Mouse (Mus musculus) layer of hippocampus, adult 8-10 months (tissue): Measurements from ENCODE around the gene Swi5. TPM values are rescaled to one million over a fixed set of nuclear protein-coding genes. Genes with fewer than 3 reads are reported as not detected.

ENCODE experiments used
- DNase-seq, 2 experiments: peaks; one replicate each; pipeline ENCODE4 v3.0.0; 2022; ENCODE audit warnings: low spot score in 2 of 2
- total RNA-seq, 4 experiments: library from RNA; stranded (reverse); gene quantifications; 2 replicates each; pipeline ENCODE4 v1.2.4; 2022

Gene Swi5
- total RNA-seq = 100 to 1,000 TPM; 192 to 208 (median 196) TPM

DNA sequence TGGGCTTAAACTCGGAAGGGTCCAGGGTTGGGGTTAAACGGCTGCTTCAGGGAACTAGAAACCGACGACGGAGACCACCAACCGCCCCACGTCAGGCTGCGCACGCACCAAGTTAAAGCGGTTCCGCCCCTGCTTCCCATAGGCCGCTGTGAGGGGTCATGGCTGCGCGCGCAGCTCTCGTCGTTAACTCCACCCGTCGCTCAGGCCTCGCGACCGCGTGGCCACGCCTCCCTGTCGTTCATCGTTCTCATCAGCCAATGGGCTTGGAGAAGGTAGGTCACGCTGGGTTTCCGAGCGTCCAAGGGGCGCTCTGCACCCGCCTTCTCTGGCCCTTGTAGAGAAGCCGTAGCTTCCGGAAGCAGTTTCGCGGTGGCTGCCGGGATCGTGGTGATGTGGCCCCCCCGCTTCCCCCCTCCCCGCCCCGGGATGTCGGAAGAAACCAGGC is at the start of gene Swi5:
Gene Swi5, minus strand, starts transcription at position 153 of the 445 bp plus-strand sequence.
- DNase-seq = peak; percentile 96 to 98

DNA sequence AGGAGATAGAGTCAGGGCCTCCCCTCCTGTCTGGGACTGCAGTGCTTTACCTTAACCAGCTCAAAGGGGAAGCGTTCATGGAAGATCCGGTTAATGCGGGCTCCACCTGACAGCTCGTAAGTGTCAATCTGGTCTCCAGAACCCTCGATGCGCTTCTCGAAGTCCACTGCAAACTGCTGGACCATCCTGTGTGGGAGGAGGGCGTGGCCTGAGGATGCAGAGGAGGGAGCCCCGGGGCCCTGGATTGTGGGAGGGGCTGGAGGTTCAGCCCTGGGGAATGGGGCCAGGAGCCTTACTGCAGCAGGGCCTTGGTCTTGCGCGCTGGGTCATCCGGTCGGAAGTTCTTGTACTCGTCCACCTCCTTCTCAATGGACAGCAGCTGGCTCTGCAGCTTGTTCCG is 48.0 kb upstream of the Swi5 start:
- no peak for DNase-seq

DNA sequence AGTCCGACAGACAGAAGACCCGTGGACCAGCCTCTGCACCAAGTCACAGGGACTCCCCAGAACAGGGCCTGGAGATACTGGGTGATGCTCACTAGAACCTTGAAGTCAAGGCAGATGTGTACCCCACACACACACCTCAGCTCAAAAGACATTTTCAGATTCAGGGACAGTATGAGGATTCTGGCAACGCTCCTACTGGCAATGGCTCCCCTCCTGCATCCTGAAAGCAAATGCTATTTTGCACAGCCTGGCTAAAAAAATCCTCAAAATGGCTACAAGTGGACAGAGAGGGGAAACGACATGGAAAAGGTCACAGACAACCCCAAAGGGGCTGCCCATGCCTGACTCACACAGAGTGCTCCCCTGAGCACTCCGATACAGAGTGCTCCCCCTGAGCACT is 44.3 kb upstream of the Swi5 start:
- no peak for DNase-seq

DNA sequence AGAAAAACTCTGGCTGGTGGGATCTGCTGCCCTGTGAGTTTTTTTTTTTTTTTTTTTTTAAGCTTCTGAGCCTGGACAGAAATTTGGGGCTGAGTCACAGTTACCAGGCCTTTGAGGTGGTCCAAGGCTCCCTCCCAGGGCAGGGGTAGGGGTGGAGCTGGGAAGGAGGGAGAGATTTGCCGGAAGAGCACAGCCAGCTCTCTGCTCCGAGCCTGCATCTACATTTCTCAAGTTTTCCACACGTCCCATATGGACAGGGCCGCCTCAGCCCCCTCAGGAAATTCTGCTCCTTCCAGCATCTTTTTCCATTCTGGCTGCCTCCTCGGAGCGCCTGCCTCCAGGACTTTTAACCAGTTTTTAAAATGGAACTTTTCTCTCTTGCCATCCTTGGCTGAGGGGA is 41.7 kb upstream of the Swi5 start:
- DNase-seq = no peak

DNA sequence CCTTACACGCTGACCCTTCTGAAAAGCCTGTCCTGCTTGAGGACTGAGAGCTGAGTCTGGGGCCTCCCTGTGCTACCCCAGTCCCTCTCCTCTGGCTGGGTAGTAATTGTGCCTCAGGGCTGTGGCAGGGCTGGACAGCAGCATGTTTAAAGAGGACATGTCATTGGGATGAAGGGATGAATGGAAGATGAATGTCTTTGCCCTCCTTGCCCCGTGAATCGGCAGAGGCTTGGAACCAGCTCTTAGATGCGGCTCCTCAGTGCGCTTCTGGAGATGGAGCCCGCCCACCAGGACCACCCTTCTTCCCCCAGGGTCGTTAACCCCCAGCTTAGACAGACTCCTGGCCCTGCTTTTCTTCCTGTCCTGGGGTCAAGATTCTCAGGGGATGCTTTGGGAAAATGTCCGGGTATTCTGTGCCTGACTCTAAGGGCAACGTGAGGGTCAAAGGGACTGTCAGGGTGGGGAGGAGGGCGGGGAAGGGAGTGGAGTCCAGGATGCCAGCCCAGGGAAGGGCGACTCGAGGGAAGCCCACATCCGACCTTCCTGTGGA is 41.1 kb upstream of the Swi5 start:
- no peak for DNase-seq

DNA sequence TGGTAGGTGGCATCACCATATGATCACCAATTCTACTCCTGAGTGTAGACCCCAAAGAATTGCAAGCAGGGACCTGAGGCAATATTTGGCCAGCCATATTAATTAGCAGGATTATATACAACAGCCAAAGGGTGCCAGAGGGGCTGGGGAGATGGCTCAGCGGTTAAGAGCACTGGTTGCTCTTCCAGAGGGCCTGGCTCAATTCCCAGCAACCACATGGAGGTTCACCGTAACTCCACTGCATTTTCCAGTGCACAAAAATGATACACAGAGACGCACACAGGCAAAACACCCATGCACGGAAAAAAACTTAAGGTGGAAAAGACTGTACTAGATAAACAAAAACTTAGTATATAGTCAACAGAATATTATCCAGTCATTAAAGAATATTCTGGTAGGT is 39.3 kb upstream of the Swi5 start:
- DNase-seq = no peak

DNA sequence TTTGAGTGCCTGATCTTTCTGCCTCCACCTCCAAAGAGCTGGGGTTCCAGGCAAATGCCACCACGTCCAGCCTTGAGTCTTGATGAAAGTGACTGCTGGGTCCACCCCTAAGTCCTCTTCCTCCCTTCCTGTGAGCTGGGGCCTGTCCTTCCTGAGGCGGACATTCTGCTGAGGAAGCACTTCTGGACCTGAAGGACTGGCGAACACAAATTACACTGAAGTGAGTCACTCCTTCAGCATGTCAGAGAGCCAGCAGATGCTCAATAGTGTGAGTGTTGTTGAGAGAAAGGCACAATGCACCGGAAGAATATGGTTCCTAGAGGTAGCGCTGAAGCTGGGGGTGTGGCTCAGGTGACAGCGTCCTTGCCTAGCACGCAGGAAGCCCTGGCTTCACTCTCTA is 37.5 kb upstream of the Swi5 start:
- no peak for DNase-seq

DNA sequence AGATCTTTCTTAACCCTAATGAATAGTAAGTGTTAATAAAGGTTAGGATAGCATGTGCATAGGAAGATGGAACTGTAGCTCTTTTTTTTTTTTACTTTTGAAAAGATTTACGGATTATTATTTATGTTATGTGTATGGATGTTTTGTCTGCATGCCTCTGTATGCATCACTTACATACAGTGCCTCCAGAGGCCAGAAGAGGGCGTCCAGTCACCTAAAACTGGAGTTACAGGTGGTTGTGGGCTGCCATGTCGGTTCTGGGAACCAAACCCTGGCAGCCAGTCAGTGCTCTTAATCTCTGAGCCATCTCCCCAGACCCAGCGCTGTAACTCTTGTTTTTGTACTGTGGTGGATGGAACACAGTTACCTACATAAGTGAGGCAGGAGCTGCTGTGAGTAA is 36.4 kb upstream of the Swi5 start:
- no peak for DNase-seq

DNA sequence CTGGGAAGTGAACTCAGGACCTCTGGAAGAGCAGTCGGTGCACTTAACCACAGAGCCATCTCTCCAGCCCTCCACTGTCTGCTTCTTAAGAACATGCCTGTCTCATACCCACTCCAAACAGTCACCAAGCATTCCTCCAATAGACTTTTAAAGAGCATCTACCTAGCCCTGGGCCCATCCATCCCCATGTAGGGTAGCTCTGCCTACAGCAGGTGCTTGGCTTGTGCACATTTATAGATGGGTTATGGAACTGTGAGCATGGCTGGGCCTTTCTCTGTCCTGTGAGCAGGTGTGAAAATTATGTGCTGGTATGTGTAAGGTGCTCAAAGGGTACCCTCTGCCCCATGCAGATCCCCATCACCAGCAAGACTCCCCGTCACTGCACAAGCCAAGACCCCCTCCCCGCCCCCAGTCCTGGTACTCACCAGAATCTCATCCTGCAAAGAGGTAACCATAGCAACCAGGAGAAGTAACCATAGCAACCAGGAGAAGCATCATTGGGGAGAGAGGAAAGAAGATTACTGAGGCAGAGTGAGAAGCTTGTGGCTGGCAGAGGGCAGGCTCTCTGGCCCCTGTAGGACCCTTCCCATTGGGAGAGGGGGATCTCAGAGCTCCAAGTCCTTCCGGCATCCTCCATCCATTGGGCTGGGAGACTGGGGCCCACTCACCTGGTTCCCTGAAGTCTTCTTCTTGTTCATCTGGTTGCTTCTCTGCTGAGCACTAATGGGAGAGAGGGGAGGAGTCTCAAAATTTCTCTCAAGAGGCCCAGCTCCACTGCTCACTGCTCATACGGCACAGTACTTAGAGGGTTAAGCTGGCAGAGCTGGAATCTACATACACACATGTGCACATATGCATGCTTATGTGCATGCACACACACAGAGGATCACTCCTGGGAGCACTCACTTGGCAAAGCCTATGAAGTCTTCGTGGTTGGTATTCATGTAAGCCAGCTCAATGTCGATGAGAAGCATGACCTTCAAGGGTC is 35.2 kb upstream of the Swi5 start:
- DNase-seq = no peak

DNA sequence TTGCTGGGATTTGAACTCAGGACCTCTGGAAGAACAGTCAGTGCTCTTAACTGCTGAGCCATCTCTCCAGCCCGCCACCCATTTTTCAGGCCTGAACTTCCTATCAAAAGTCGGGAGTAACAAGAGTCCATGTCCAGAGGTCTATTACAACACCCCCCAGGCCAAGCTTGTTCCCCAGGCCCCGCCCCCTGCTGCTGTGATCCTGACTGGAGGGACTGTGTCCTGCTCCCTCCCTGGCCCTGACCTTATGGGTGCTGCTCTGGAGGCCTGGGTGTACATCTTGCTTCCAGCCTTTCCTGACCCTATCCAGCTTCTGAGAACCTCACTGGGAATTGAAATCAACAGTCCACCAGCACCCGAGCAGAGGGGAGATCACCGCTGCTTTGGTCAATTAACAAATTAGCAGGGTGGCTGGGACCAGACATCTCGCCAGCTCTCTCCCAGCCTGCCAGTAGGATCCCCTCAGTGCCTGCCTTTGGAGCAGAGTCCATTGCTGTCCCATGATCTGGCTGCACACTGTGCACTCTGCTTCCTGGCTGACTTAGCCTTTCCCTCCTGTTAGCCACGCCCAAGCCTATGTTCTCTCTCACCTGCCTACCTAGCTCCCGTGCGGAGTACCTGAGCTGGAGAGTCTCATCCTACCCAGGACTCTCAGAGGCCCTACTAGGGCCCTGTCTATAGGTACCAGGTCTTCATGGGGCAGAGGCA is 33.9 kb upstream of the Swi5 start:
- DNase-seq = no peak

DNA sequence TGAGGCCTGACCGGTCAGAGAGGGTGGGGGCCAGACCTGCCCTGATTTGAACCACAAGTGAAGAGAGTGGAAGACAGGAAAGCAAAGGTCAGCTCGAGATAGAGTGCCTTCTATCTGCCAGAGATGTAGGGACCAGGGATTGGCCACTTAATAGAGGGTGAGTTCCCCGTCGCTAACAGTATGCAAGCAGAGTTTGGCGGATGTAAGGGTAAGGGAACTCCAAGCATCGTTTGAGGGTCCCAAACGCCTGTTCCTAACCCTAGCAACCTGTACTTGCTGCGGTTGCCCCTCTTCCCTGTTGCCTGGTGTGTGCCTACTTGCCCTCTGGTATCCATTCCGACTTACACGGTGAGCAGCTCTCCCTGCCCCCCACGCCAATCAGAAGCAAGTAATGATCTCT is 32.8 kb upstream of the Swi5 start:
- DNase-seq = no peak

DNA sequence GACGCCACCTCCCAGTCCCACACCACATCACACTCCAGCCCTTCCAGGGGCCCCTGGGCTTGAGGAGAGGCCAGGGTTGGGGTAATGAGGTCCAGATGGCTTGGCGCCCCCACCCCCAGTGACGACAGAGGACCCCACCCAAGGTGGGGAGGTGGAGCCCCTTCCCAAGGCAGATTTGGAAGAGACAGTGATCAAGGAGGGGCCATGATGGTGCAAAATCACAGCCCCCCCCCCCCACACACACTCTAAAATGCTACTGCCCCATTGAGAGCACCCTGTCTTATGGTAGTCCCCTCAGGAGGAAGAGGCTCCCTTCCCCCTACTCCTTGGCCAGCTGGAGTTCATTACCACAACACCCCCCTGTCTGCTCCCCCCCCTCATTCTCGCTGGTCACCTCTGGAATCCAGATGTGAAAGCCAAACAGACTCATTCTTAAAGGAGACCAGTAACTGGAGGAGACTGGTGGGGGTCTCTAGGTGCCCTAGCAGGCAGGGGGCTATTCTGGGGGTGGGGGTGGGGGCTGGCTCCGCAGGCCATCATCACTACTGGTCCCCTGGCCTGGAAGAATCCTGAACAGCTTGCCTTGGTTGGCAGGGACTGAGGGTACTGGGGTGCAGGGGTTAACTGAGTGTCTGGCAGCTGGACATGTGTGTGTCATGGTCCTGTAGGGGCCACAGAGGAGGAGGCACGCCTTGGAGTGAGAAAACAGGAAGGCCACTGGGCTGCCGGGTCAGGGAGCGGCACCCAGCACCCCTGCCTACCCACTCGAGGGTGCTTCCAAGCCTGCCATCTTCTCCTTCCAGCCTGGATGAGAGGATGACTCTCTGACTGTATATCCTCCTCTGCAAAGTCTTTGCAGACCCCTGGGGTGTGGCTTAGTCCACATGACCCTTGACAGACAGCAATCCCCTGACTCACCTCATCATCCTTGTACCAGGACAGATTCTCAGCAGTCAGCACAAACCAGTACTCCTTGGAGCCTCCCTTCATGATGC is 32.0 kb upstream of the Swi5 start:
- DNase-seq = no peak

DNA sequence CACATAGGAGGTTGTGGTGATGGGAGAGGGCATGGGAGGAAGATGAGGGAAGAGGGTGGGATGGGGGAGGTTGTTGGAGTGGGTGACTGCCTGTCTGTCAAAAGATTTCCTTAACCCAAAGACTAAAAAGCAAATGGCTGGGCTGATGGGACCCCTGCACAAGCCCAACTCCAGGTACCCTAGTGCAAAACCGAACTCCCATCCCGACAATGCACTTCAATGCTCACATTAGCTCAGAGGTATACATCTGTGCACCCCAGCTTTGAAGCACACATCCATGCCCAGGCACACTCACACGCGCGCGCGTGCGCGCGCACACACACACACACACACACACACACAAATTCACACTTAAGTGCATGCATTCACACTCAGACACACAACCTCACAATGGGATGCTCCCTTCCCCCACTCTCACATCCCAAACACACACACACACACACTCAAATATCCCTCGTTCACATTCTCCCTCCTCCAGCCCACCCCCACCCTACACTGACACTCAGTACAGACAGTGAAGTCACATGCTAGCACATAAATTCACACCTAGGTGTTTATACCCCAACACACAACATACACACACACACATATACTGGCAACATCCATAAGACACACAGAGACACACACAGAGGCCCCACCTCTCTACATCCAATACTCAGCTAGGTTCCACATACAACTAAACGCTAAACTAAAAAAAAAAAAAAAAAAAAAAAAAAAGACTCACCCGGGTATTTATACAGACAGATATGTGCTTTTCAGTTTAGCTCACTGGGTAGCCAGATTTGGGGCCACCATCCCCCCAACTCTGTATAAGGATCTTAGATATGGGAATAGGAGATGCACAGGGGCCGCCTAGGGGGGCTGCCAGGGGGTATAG is 31.1 kb upstream of the Swi5 start:
- no peak for DNase-seq

DNA sequence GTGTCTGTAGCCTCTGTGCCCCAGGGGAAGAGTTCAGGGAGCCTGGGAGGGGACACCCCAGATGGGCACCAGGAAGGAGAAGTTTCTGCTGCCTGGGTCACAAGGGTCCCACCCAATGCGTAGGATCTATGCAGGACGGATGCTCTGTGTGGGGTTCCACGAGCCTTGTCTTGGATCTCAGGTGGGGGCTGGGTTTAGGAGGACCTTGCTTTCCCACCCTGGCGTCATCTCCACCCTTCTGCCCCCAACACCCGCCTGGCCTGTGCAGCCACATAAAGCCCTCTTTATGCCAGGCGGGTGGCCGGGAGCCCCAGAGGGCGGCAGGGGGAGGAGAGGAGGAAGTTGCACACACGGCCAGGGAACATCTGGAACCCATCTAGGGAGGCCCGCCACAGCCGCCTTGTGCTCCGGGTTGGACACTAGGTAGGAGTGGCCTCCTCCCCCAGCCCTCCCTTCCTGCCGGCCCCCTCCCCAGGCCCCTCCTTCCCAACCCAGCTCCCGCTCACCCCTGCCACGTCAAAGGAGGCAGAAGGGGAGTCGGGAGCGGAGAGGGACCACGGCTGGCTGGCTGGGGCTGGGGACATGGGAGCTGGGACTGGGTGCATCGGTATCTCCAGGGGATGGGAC is 30.0 kb upstream of the Swi5 start:
- DNase-seq = peak in 1 of 2 experiments; percentile 24

DNA sequence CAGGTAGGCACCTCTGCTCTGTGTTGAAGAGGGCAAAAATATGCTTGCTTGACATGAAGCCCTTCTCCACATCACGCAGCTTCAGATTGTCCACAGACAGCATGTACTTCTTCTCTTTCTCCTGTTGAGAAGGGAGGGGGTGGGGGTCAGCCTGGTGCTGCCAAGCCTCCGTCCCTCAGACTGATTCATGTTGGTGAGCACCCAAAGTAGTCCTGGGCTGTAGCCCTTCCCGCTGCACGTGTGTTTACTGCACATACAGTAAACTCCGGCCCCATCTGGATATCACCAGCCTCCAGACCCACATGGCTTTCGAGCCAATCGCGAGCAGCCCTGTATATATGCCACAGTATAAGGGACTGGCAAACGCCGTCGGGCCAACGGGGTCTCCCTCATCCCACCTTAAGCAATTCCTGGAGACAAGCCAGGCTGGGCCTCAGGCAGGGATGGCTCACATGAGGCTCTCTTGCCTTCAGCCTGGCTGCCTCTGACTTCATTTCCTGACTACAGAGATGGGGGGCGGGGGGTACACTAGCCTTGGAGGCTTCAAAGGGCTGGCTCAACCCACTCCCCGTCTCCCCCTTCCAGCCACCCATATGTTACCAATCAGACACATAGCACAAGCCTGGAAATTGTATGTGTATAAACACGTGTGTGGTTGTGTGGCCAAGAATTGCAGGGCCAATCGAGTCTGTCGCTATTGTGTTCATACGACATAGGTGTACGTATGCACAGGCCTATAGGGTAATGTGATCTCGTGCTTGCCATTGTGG is 29.2 kb upstream of the Swi5 start:
- peak in 1 of 2 experiments; percentile 36 for DNase-seq

DNA sequence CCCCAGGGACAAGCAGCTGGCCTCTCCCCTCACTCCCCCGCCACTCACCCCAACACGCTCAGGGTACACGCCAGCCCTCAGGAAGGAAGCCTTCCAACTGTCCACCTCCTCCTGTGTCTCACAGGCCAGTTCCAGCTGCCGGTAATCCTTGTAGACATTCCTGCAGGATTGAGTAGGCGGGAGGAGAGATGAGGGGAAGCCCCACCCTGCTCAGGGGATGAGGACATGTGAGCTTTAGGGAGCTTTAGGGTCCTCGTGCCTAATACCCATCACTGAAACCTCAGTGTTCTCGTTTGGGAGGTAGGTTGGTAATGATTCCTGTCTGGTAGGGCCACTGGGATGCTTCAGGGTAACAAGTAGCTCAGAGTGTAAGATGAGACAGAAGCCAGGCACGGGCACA is 27.9 kb upstream of the Swi5 start:
- no peak for DNase-seq

DNA sequence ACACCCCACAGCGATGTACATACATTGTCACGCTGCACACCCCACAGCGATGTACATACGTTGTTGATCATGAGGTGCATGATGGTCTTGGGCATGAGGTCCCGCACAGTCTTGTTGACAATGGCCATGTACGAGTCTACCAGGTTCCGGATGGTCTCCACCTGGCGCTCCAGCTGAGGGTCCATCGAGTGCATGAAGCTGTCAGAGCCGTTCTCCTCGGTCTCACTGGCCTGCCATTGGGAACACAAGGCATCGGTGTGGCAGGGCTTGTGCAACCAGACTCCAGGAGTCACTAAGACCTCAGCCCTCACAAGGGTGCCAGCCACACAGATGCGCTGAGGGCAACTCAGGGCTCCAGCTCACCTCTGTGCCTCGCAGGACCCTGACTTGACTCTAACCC is 27.0 kb upstream of the Swi5 start:
- DNase-seq = no peak

DNA sequence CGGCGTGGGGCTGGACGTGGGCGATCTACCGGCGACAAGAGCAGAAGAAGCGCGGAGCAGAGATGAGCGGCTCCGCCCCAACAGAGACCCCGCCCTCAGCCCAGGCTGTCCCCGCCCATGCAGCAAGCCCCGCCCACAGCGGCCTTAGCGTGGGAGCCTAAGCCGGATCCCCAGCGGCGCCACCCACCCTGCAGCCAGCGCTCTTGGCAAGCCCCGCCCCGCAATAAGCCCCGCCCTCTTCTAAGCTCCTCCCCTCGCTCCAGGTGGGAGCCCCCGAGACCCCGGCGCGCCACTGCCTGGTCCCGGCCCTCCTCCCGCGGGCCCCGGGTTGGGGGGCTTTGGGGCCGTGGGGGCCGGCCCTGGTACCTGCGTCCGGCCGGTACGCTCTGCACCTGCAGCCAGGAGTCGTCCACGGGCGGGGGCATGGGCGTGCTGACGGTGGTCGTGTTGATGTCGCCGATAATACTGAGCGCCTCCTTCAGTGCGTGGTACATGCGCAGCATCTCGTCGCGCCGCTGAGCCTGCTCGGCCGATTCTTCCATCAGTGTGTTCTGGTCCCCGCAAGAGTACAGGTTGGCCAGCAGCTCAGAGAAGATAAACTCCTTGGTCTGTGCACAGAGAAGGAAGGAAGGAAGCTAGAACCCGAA is 24.6 kb upstream of the Swi5 start:
- peak in 1 of 2 experiments; percentile 34 for DNase-seq
